Mouse (Mus musculus) midbrain, postnatal 0 days (tissue): ENCODE data around the gene Palm3. TPM values are rescaled to one million over a fixed set of nuclear protein-coding genes. Genes with fewer than 3 reads are reported as not detected.
A peak's percentile ranks its signal among the peaks of the same experiment; 100 is the strongest.

ENCODE experiments used
- ATAC-seq: fragments of 200-750 bp; cut with Nextera tagmentation; 2 replicates; pipeline ENCODE4 v1.8.0; 2017; ENCODE audit warnings: moderate number of reproducible peaks, mild to moderate bottlenecking, moderate TSS enrichment, moderate library complexity; ENCODE audit not compliant: low FRiP score
- DNase-seq: peaks from one replicate; pipeline ENCODE4 v3.0.0-alpha.2; 2015; ENCODE audit warnings: low spot score
- H3K27ac ChIP-seq: fragments of 300-500 bp; sonication (generic); 2 replicates; pipeline ENCODE4 v1.5.1; 2014; ENCODE audit warnings: low read depth, mild to moderate bottlenecking, low read length, mixed read lengths
- H3K27me3 ChIP-seq: fragments of 300-500 bp; sonication (generic); 2 replicates; pipeline ENCODE4 v1.6.1; 2014; ENCODE audit warnings: low read length, control low read depth, mixed read lengths; ENCODE audit not compliant: insufficient read depth
- H3K36me3 ChIP-seq: fragments of 300-500 bp; sonication (generic); 2 replicates; pipeline ENCODE4 v1.6.1; 2014; ENCODE audit warnings: low read length, control low read depth, mixed read lengths; ENCODE audit not compliant: insufficient read depth
- H3K4me1 ChIP-seq: fragments of 300-500 bp; sonication (generic); 2 replicates; pipeline ENCODE4 v1.6.1; 2014; ENCODE audit warnings: mild to moderate bottlenecking, control low read depth, antibody characterized with exemption, low read length, mixed read lengths; ENCODE audit not compliant: insufficient read depth
- H3K4me2 ChIP-seq: fragments of 300-500 bp; sonication (generic); 2 replicates; pipeline ENCODE4 v1.6.1; 2014; ENCODE audit warnings: low read depth, mild to moderate bottlenecking, low read length, mixed read lengths; ENCODE audit not compliant: poor library complexity, severe bottlenecking
- H3K4me3 ChIP-seq: fragments of 300-500 bp; sonication (generic); 2 replicates; pipeline ENCODE4 v1.5.1; 2014; ENCODE audit warnings: low read depth, mild to moderate bottlenecking, low read length, moderate library complexity
- H3K9ac ChIP-seq: fragments of 300-500 bp; sonication (generic); replicated peaks from 2 replicates; pipeline ENCODE4 v1.6.1; 2014; ENCODE audit warnings: mild to moderate bottlenecking, low read length, moderate library complexity, mixed read lengths; ENCODE audit not compliant: poor library complexity, severe bottlenecking
- H3K9me3 ChIP-seq: fragments of 300-500 bp; sonication (generic); 2 replicates; pipeline ENCODE4 v1.6.1; 2016; ENCODE audit warnings: low read length, control low read depth
- CTCF ChIP-seq: IDR thresholded peaks from 2 replicates; pipeline ENCODE4 v1.5.1; 2016; ENCODE audit warnings: antibody characterized with exemption, mild to moderate bottlenecking
- WGBS: fragments of 180-500 bp; shearing (Covaris S2); extraction: QIAGEN DNeasy Blood & Tissue Kit; methylation state at CpG from one replicate; pipeline ENCODE4 v1.1.7; 2014; 5-methylcytosine and 5-hydroxymethylcytosine counted together
- polyA plus RNA-seq: library from polyadenylated mRNA; unstranded; fragments of >200 nt; fragmentation: Nextera tagmentation; extraction: Ambion mirVana; gene quantifications from 2 replicates; pipeline ENCODE4 v1.2.1, GENCODE M21; 2015
- total RNA-seq: library from RNA; depleted of rRNA; stranded (reverse); fragments of >200 nt; gene quantifications from 2 replicates; pipeline ENCODE4 v1.2.3, GENCODE M21; 2014

The Palm3 gene
- total and polyA plus RNA-seq, 2 experiments from 2014 or later = 4.4 to 8.0 TPM

DNA sequence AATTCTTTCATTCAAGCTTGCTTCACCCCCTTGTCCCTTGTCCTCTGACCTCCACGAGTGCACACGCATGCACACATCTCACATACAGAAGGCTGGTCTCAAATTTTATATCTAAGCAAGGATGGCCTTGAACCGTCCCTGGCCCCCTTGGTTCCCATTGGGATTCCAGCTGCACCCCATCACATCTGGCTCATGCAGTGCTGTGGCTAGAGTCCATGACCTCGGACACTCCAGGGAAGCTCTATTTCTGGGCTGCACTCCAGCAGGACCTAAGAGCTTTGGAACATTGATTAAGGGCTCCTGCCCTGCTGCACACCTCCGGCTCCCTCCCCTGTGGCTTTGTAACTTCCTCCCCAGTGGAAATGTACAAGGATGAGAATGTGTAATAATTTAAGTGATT is 16.7 kb downstream of the Palm3 start:
- 69% methylated on average over 5 of the region's 5 CpGs for WGBS
- TF ChIP-seq CTCF = no peak
- no peak for ATAC-seq

DNA sequence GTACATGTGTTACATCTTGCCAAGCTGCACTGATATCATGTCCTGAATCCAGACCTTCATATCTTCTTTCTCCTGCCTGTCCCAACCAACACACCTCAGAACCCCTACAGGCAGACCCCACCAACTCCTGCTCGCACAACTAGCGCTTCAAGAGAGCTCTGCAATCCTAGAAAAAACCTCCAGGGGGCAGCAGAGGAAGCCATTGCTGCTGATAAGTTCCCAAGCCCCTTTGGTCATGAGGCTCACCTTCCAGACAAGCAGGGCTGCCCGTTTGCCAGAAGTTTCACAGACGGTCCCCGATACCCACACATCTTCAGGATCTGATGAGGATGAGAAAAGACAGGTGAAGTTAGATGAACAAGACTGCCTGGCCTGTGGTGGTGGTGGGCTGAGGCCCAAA is 17.8 kb downstream of the Palm3 start:
- no peak for ATAC-seq
- Histone ChIP-seq H3K4me2 (no peak overlapping the region), H3K4me1 (peaks cover 4% of the 10 kb centered on the region; the same call in 1 of the 2 replicates), H3K36me3 (no peaks in the 10 kb centered on the region), H3K27me3 (peaks cover 38% of the 10 kb centered on the region), H3K9me3 (no peaks in the 10 kb centered on the region), H3K4me3 (no peak overlapping the region), H3K9ac (no peak overlapping the region), H3K27ac (no peak overlapping the region)
- DNase-seq = peak; percentile 89
- peak; percentile 90 for TF ChIP-seq CTCF
- WGBS = 9% methylated on average over 5 of the region's 5 CpGs

More for the DNA sequence above, 16.7 kb downstream of the Palm3 start:
- Histone ChIP-seq H3K4me2 (no peak overlapping the region), H3K4me1 (peaks cover 4% of the 10 kb centered on the region; the same call in 1 of the 2 replicates), H3K27ac (no peak overlapping the region), H3K9me3 (no peaks in the 10 kb centered on the region), H3K36me3 (no peaks in the 10 kb centered on the region), H3K9ac (no peak overlapping the region), H3K4me3 (no peak overlapping the region), H3K27me3 (peaks cover 27% of the 10 kb centered on the region)
- DNase-seq = no peak

GRCm38 (mm10) chr8:84042066-84042947 is 21.0 kb downstream of the Palm3 start, which contains the start of gene Il27ra:
Gene Il27ra (minus strand): TSS chr8:84042589.
- WGBS = 5% methylated on average over 40 of the region's 40 CpGs
- ATAC-seq = peak; percentile 66; the same call in 1 of the 2 replicates
- Histone ChIP-seq H3K4me3 (peak within 1 kb of the TSS; percentile 26), H3K4me1 (peaks cover 4% of the 10 kb centered on the region; the same call in 1 of the 2 replicates), H3K9ac (0 out of 2 replicates have a peak within 1 kb of the TSS, but pooled peaks have one; percentile 33), H3K36me3 (no peaks in the 10 kb centered on the region), H3K4me2 (peak within 1 kb of the TSS; percentile 51), H3K27ac (no peak within 1 kb of the TSS), H3K9me3 (no peaks in the 10 kb centered on the region), H3K27me3 (peaks cover 45% of the 10 kb centered on the region)
- peak; percentile 73 for TF ChIP-seq CTCF
- peak; percentile 76 for DNase-seq

- Histone ChIP-seq H3K27ac (no peak overlapping the region), H3K4me3 (no peak overlapping the region), H3K27me3 (peaks cover 45% of the 10 kb centered on the region), H3K36me3 (no peaks in the 10 kb centered on the region), H3K9ac (no peak overlapping the region), H3K4me1 (peaks cover 4% of the 10 kb centered on the region; the same call in 1 of the 2 replicates), H3K9me3 (no peaks in the 10 kb centered on the region), H3K4me2 (no peak overlapping the region)
- no peak for TF ChIP-seq CTCF
- ATAC-seq (no peak), DNase-seq (peak; percentile 36)
- WGBS = 45% methylated on average over 12 of the region's 12 CpGs
Measured at GRCm38 (mm10) chr8:84042948-84043342, 21.7 kb downstream of the Palm3 start.

DNA sequence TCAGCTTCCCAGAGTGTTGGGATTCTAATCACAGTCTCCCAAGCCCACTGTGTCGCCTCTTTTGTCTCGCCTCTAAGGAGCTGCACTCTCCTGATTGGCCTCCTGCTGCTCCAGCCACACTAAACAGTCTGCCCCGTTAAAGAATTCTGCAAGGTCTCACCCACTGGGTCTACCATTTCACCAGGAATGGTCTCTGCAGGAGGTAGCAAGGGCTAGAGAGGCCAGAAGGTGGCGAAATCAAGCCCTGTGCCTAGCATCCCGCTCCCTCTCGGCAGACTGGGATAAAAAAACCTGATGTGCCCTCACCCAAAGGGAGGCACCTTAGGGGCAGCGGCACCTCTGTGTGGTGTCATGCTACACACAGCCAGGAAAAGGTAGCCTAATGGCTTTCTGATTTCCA is 22.8 kb downstream of the Palm3 start:
- Histone ChIP-seq H3K36me3 (no peaks in the 10 kb centered on the region), H3K9ac (no peak overlapping the region), H3K9me3 (no peaks in the 10 kb centered on the region), H3K27me3 (peaks cover 45% of the 10 kb centered on the region), H3K4me1 (peaks cover 4% of the 10 kb centered on the region; the same call in 1 of the 2 replicates), H3K4me2 (no peak overlapping the region), H3K27ac (no peak overlapping the region), H3K4me3 (no peak overlapping the region)
- TF ChIP-seq CTCF = peak; percentile 26; the same call in 1 of the 2 replicates
- no peak for DNase-seq
- 11% methylated on average over 7 of the region's 7 CpGs for WGBS
- no peak for ATAC-seq

DNA sequence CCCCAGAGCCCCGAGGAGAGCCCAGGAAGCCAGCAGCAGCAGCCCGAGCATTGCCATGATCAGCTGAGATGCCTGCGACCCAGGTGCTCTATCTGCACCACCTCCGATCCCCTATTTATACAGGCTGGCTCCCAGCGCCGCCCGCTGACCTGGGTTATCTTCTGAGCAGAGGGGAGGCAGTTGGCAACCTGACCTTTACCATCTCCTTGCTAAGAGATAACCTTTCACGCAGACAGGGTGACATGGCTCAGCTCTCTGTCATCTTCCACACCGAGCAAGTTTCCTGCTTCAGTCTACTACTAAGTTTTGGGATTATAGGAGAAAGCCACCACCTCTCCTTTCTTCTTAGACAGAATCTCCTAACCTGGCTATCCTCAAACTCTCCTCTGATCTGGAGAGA is 23.6 kb downstream of the Palm3 start, which contains the start of gene Rln3:
TSS of gene Rln3 (minus strand) at position 101 of the 400 bp plus-strand sequence.
- Histone ChIP-seq H3K36me3 (no peaks in the 10 kb centered on the region), H3K9me3 (no peaks in the 10 kb centered on the region), H3K9ac (no peak within 1 kb of the TSS), H3K4me1 (peaks cover 4% of the 10 kb centered on the region; the same call in 1 of the 2 replicates), H3K27me3 (peaks cover 45% of the 10 kb centered on the region), H3K4me2 (no peak within 1 kb of the TSS), H3K27ac (no peak within 1 kb of the TSS), H3K4me3 (no peak within 1 kb of the TSS)
- ATAC-seq (no peak), DNase-seq (no peak)
- no peak for TF ChIP-seq CTCF
- WGBS = 10% methylated on average over 9 of the region's 9 CpGs
